Mouse (Mus musculus): ENCODE results near the gene Eif4g1. TPM values are rescaled to one million over a fixed set of nuclear protein-coding genes. Genes with fewer than 3 reads are reported as not detected.

The Eif4g1 gene
- polyA plus RNA-seq, 2 experiments = 148 to 299 TPM

- H3K4me3 ChIP-seq (replicated peaks; ENCODE audit: low read length) = no peak overlapping the region
- no peaks in the 10 kb centered on the region for H3K9me3 ChIP-seq (ENCODE audit: control insufficient read depth, low read length)
- no peak overlapping the region for H3K4me2 ChIP-seq (replicated peaks; ENCODE audit: low read depth, low read length, severe bottlenecking)
- no peaks in the 10 kb centered on the region for H3K27me3 ChIP-seq (ENCODE audit: control insufficient read depth, insufficient read depth, low read length)
- H3K4me1 ChIP-seq (ENCODE audit: control insufficient read depth, insufficient read depth, low read length) = peaks cover 20% of the 10 kb centered on the region
- no peak for DNase-seq (ENCODE audit: low spot score)
- no peak overlapping the region for H3K9ac ChIP-seq (ENCODE audit: low read depth, low read length, severe bottlenecking)
- no peak overlapping the region for H3K27ac ChIP-seq (replicated peaks; ENCODE audit: low read depth, low read length)
- 76% methylated on average over 9 of the region's 9 CpGs for WGBS
- ATAC-seq (ENCODE audit: low FRiP score, low read depth) = no peak
- peaks cover 51% of the 10 kb centered on the region for H3K36me3 ChIP-seq (ENCODE audit: control insufficient read depth, insufficient read depth, low read length)
- TF ChIP-seq POLR2A (IDR thresholded peaks at IDR 0.05; ENCODE audit: borderline replicate concordance, extremely low read depth, insufficient read depth, insufficient read length) = no peak
Measured at GRCm38 (mm10) chr16:20712190-20712589, 44.1 kb downstream of the Eif4g1 start.

- H3K27ac ChIP-seq (replicated peaks; ENCODE audit: low read depth, low read length) = no peak overlapping the region
- ATAC-seq (ENCODE audit: low FRiP score, low read depth) (no peak), DNase-seq (ENCODE audit: low spot score) (no peak)
- H3K27me3 ChIP-seq (ENCODE audit: control insufficient read depth, insufficient read depth, low read length) = no peaks in the 10 kb centered on the region
- H3K4me3 ChIP-seq (replicated peaks; ENCODE audit: low read length) = no peak overlapping the region
- peaks cover 45% of the 10 kb centered on the region for H3K36me3 ChIP-seq (ENCODE audit: control insufficient read depth, insufficient read depth, low read length)
- H3K4me1 ChIP-seq (ENCODE audit: control insufficient read depth, insufficient read depth, low read length) = peaks cover 20% of the 10 kb centered on the region
- no peak for TF ChIP-seq POLR2A (IDR thresholded peaks at IDR 0.05; ENCODE audit: borderline replicate concordance, extremely low read depth, insufficient read depth, insufficient read length)
- H3K4me2 ChIP-seq (replicated peaks; ENCODE audit: low read depth, low read length, severe bottlenecking) = no peak overlapping the region
- 94% methylated on average over 7 of the region's 7 CpGs for WGBS
- H3K9ac ChIP-seq (ENCODE audit: low read depth, low read length, severe bottlenecking) = no peak overlapping the region
- H3K9me3 ChIP-seq (ENCODE audit: control insufficient read depth, low read length) = no peaks in the 10 kb centered on the region
Measured at GRCm38 (mm10) chr16:20712889-20713288, 44.8 kb downstream of the Eif4g1 start.

GRCm38 (mm10) chr16:20714307-20715080 is 46.4 kb downstream of the Eif4g1 start:
- TF ChIP-seq POLR2A (IDR thresholded peaks at IDR 0.05; ENCODE audit: borderline replicate concordance, extremely low read depth, insufficient read depth, insufficient read length) = no peak
- 47% methylated on average over 11 of the region's 11 CpGs for WGBS
- Histone ChIP-seq H3K4me1 (ENCODE audit: control insufficient read depth, insufficient read depth, low read length) (peaks cover 20% of the 10 kb centered on the region), H3K4me2 (replicated peaks; ENCODE audit: low read depth, low read length, severe bottlenecking) (peak overlapping the region; percentile 91), H3K27ac (replicated peaks; ENCODE audit: low read depth, low read length) (no peak overlapping the region), H3K9me3 (ENCODE audit: control insufficient read depth, low read length) (no peaks in the 10 kb centered on the region), H3K4me3 (replicated peaks; ENCODE audit: low read length) (peak overlapping the region; percentile 72), H3K36me3 (ENCODE audit: control insufficient read depth, insufficient read depth, low read length) (peaks cover 31% of the 10 kb centered on the region), H3K27me3 (ENCODE audit: control insufficient read depth, insufficient read depth, low read length) (no peaks in the 10 kb centered on the region), H3K9ac (ENCODE audit: low read depth, low read length, severe bottlenecking) (0 out of 2 replicates have a peak overlapping the region, but pooled peaks have one; percentile 12)
- ATAC-seq (ENCODE audit: low FRiP score, low read depth) (no peak), DNase-seq (ENCODE audit: low spot score) (no peak)

- TF ChIP-seq POLR2A (IDR thresholded peaks at IDR 0.05; ENCODE audit: borderline replicate concordance, extremely low read depth, insufficient read depth, insufficient read length) = no peak
- no peaks in the 10 kb centered on the region for H3K9me3 ChIP-seq (ENCODE audit: control insufficient read depth, low read length)
- 60% methylated on average over 2 of the region's 2 CpGs for WGBS
- peaks cover 20% of the 10 kb centered on the region for H3K4me1 ChIP-seq (ENCODE audit: control insufficient read depth, insufficient read depth, low read length)
- no peaks in the 10 kb centered on the region for H3K27me3 ChIP-seq (ENCODE audit: control insufficient read depth, insufficient read depth, low read length)
- ATAC-seq (ENCODE audit: low FRiP score, low read depth) (no peak), DNase-seq (ENCODE audit: low spot score) (no peak)
- H3K9ac ChIP-seq (ENCODE audit: low read depth, low read length, severe bottlenecking) = peak overlapping the region; percentile 72
- no peak overlapping the region for H3K27ac ChIP-seq (replicated peaks; ENCODE audit: low read depth, low read length)
- H3K4me2 ChIP-seq (replicated peaks; ENCODE audit: low read depth, low read length, severe bottlenecking) = peak overlapping the region; percentile 91
- peaks cover 31% of the 10 kb centered on the region for H3K36me3 ChIP-seq (ENCODE audit: control insufficient read depth, insufficient read depth, low read length)
- H3K4me3 ChIP-seq (replicated peaks; ENCODE audit: low read length) = peak overlapping the region; percentile 72
Measured at GRCm38 (mm10) chr16:20715161-20715560, 47.0 kb downstream of the Eif4g1 start.

GRCm38 (mm10) chr16:20715566-20715965 is 47.5 kb downstream of the Eif4g1 start:
- Histone ChIP-seq H3K4me2 (replicated peaks; ENCODE audit: low read depth, low read length, severe bottlenecking) (peak overlapping the region; percentile 91), H3K4me1 (ENCODE audit: control insufficient read depth, insufficient read depth, low read length) (peaks cover 20% of the 10 kb centered on the region), H3K9ac (ENCODE audit: low read depth, low read length, severe bottlenecking) (peak overlapping the region; percentile 72), H3K4me3 (replicated peaks; ENCODE audit: low read length) (peak overlapping the region; percentile 72), H3K27me3 (ENCODE audit: control insufficient read depth, insufficient read depth, low read length) (no peaks in the 10 kb centered on the region), H3K9me3 (ENCODE audit: control insufficient read depth, low read length) (no peaks in the 10 kb centered on the region), H3K27ac (replicated peaks; ENCODE audit: low read depth, low read length) (peak overlapping the region; percentile 94), H3K36me3 (ENCODE audit: control insufficient read depth, insufficient read depth, low read length) (peaks cover 31% of the 10 kb centered on the region)
- ATAC-seq (ENCODE audit: low FRiP score, low read depth) (no peak), DNase-seq (ENCODE audit: low spot score) (no peak)
- TF ChIP-seq POLR2A (IDR thresholded peaks at IDR 0.05; ENCODE audit: borderline replicate concordance, extremely low read depth, insufficient read depth, insufficient read length) = no peak
- 3% methylated on average over 8 of the region's 12 CpGs for WGBS

Data from limb, embryonic 14.5 days (tissue).